Mouse (Mus musculus): ENCODE data around the gene Gm11236. TPM values are rescaled to one million over a fixed set of nuclear protein-coding genes. Genes with fewer than 3 reads are reported as not detected.
"Not testable (repeated sequence)": the region's sequence is repeated elsewhere in the genome, so short reads cannot be mapped to it uniquely, and the experiment has no call there.

The Gm11236 gene
- polyA plus RNA-seq (2017; shearing (Covaris generic)) = not detected

- not testable (repeated sequence) for ATAC-seq
Measured at GRCm38 (mm10) chr4:73637821-73638220, at the start of gene Gm11236. TSS of gene Gm11236 (plus strand) at chr4:73638121.

- no peak for ATAC-seq
Measured at GRCm38 (mm10) chr4:73599248-73599647, 38.7 kb upstream of the Gm11236 start.

GRCm38 (mm10) chr4:73607581-73607980, 30.3 kb upstream of the Gm11236 start, which contains the start of gene Gm11238:
TSS of gene Gm11238 (plus strand) at chr4:73607881.
- not testable (repeated sequence) for ATAC-seq

- ATAC-seq = not testable (repeated sequence)
Measured at GRCm38 (mm10) chr4:73622684-73623083, 15.2 kb upstream of the Gm11236 start, which contains the start of gene Gm11237. TSS of gene Gm11237 (plus strand) at chr4:73622984.

GRCm38 (mm10) chr4:73661864-73662263, 23.9 kb downstream of the Gm11236 start:
- ATAC-seq = not testable (repeated sequence)

- not testable (repeated sequence) for ATAC-seq
Measured at GRCm38 (mm10) chr4:73668054-73668453, 30.1 kb downstream of the Gm11236 start, which contains the start of gene Gm11239. TSS of gene Gm11239 (plus strand) at chr4:73668354.

- ATAC-seq = not testable (repeated sequence)
Measured at GRCm38 (mm10) chr4:73683216-73683615, 45.3 kb downstream of the Gm11236 start, which contains the start of gene Gm428. TSS of gene Gm428 (plus strand) at chr4:73683516.

Other genes with a start within 250 kb of the Gm11236 start
- gene Gm11487, start 233.0 kb upstream of the Gm11236 start, polyA plus RNA-seq (2017; shearing (Covaris generic)) = not detected
- gene Gm11238, start 30.2 kb upstream of the Gm11236 start, polyA plus RNA-seq (2017; shearing (Covaris generic)) = not detected
- gene Gm11237, start 15.1 kb upstream of the Gm11236 start, polyA plus RNA-seq (2017; shearing (Covaris generic)) = not detected
- gene Gm11239, start 30.2 kb downstream of the Gm11236 start, polyA plus RNA-seq (2017; shearing (Covaris generic)) = not detected
- gene Gm428, start 45.4 kb downstream of the Gm11236 start, polyA plus RNA-seq (2017; shearing (Covaris generic)) = not detected
- gene Rasef, start 152.9 kb downstream of the Gm11236 start, polyA plus RNA-seq (2017; shearing (Covaris generic)) = not detected
- not detected for gene Gm11758, start 238.1 kb downstream of the Gm11236 start, polyA plus RNA-seq (2017; shearing (Covaris generic))

Data from inflammation-experienced regulatory T-cells, adult 6 months (primary cell).